Mouse (Mus musculus) urinary bladder, postnatal 25 days (tissue): Measurements from ENCODE around the gene Dyrk1a.

ENCODE experiments used
- DNase-seq: peaks from one replicate; pipeline ENCODE4 v3.0.0; 2022; ENCODE audit warnings: low spot score

Gene Dyrk1a

GRCm38 (mm10) chr16:94717051-94717450 lies 147.2 kb downstream of the Dyrk1a start:
- no peak for DNase-seq

GRCm38 (mm10) chr16:94718919-94719318 lies 149.1 kb downstream of the Dyrk1a start:
- DNase-seq: no peak

GRCm38 (mm10) chr16:94719488-94719887 lies 149.7 kb downstream of the Dyrk1a start:
- DNase-seq: no peak

GRCm38 (mm10) chr16:94720476-94721153 lies 150.8 kb downstream of the Dyrk1a start:
- DNase-seq: no peak

GRCm38 (mm10) chr16:94721549-94722006 lies 151.8 kb downstream of the Dyrk1a start:
- no peak for DNase-seq

- no peak for DNase-seq
Observed at GRCm38 (mm10) chr16:94722936-94723335, 153.1 kb downstream of the Dyrk1a start.

GRCm38 (mm10) chr16:94724061-94724596 lies 154.3 kb downstream of the Dyrk1a start:
- peak; percentile 58 for DNase-seq

GRCm38 (mm10) chr16:94724747-94725211 lies 155.0 kb downstream of the Dyrk1a start:
- DNase-seq: no peak

GRCm38 (mm10) chr16:94729236-94729635 lies 159.4 kb downstream of the Dyrk1a start:
- no peak for DNase-seq

- no peak for DNase-seq
Observed at GRCm38 (mm10) chr16:94731027-94731426, 161.2 kb downstream of the Dyrk1a start.

- DNase-seq: no peak
Observed at GRCm38 (mm10) chr16:94735472-94735871, 165.7 kb downstream of the Dyrk1a start.

GRCm38 (mm10) chr16:94736462-94737358 lies 166.9 kb downstream of the Dyrk1a start:
- no peak for DNase-seq

GRCm38 (mm10) chr16:94737359-94737687 lies 167.5 kb downstream of the Dyrk1a start:
- no peak for DNase-seq

- DNase-seq: no peak
Observed at GRCm38 (mm10) chr16:94743853-94744501, 174.2 kb downstream of the Dyrk1a start.

- no peak for DNase-seq
Observed at GRCm38 (mm10) chr16:94745016-94745415, 175.2 kb downstream of the Dyrk1a start.
